Mouse (Mus musculus): ENCODE measurements at regions not wholly inside any gene's neighbourhood (a gene's known extent, or its start where the extent isn't known, plus 50 kb on each side); places are given as distances from the start of the nearest gene placed in this dataset.

- Histone ChIP-seq H3K4me1 (ENCODE audit: control insufficient read depth, insufficient read depth, low read length) (no peaks in the 10 kb centered on the region), H3K27ac (ENCODE audit: insufficient read depth, low read length) (no peak overlapping the region), H3K4me3 (ENCODE audit: insufficient read depth, low read length) (no peak overlapping the region)
- no peak for TF ChIP-seq CTCF (IDR thresholded peaks at IDR 0.05; ENCODE audit: borderline replicate concordance, insufficient read depth, low read length)
- no peak for TF ChIP-seq POLR2A (IDR thresholded peaks at IDR 0.05; ENCODE audit: low read depth, low read length)
Observed at GRCm38 (mm10) chr10:98841860-98842259, 72.3 kb upstream of the Atp2b1 start.

- Histone ChIP-seq H3K4me3 (ENCODE audit: insufficient read depth, low read length) (no peak overlapping the region), H3K27ac (ENCODE audit: insufficient read depth, low read length) (no peak overlapping the region), H3K4me1 (ENCODE audit: control insufficient read depth, insufficient read depth, low read length) (no peaks in the 10 kb centered on the region)
- TF ChIP-seq CTCF (IDR thresholded peaks at IDR 0.05; ENCODE audit: borderline replicate concordance, insufficient read depth, low read length) (no peak), POLR2A (IDR thresholded peaks at IDR 0.05; ENCODE audit: low read depth, low read length) (no peak)
Observed at GRCm38 (mm10) chr10:98842721-98843120, 71.5 kb upstream of the Atp2b1 start.

GRCm38 (mm10) chr10:98849851-98850250, 64.4 kb upstream of the Atp2b1 start:
- Histone ChIP-seq H3K4me3 (ENCODE audit: insufficient read depth, low read length) (no peak overlapping the region), H3K4me1 (ENCODE audit: control insufficient read depth, insufficient read depth, low read length) (no peaks in the 10 kb centered on the region), H3K27ac (ENCODE audit: insufficient read depth, low read length) (no peak overlapping the region)
- TF ChIP-seq CTCF (IDR thresholded peaks at IDR 0.05; ENCODE audit: borderline replicate concordance, insufficient read depth, low read length) (no peak), POLR2A (IDR thresholded peaks at IDR 0.05; ENCODE audit: low read depth, low read length) (no peak)

- no peaks in the 10 kb centered on the region for H3K4me1 ChIP-seq (ENCODE audit: control insufficient read depth, insufficient read depth, low read length)
- TF ChIP-seq POLR2A (IDR thresholded peaks at IDR 0.05; ENCODE audit: low read depth, low read length): no peak
- TF ChIP-seq CTCF (IDR thresholded peaks at IDR 0.05; ENCODE audit: borderline replicate concordance, insufficient read depth, low read length): no peak
- no peak overlapping the region for H3K27ac ChIP-seq (ENCODE audit: insufficient read depth, low read length)
- H3K4me3 ChIP-seq (ENCODE audit: insufficient read depth, low read length): no peak overlapping the region
Observed at GRCm38 (mm10) chr10:98857395-98857794, 56.8 kb upstream of the Atp2b1 start.

GRCm38 (mm10) chr10:98861521-98861920, 52.7 kb upstream of the Atp2b1 start:
- no peak for TF ChIP-seq POLR2A (IDR thresholded peaks at IDR 0.05; ENCODE audit: low read depth, low read length)
- no peaks in the 10 kb centered on the region for H3K4me1 ChIP-seq (ENCODE audit: control insufficient read depth, insufficient read depth, low read length)
- H3K27ac ChIP-seq (ENCODE audit: insufficient read depth, low read length): no peak overlapping the region
- H3K4me3 ChIP-seq (ENCODE audit: insufficient read depth, low read length): no peak overlapping the region

- H3K4me3 ChIP-seq (ENCODE audit: insufficient read depth, low read length): no peak overlapping the region
- no peak overlapping the region for H3K27ac ChIP-seq (ENCODE audit: insufficient read depth, low read length)
- no peak for TF ChIP-seq POLR2A (IDR thresholded peaks at IDR 0.05; ENCODE audit: low read depth, low read length)
- no peak for TF ChIP-seq CTCF (IDR thresholded peaks at IDR 0.05; ENCODE audit: borderline replicate concordance, insufficient read depth, low read length)
- no peaks in the 10 kb centered on the region for H3K4me1 ChIP-seq (ENCODE audit: control insufficient read depth, insufficient read depth, low read length)
Observed at GRCm38 (mm10) chr10:98862712-98863111, 51.5 kb upstream of the Atp2b1 start.

- TF ChIP-seq POLR2A (IDR thresholded peaks at IDR 0.05; ENCODE audit: low read depth, low read length): no peak
- no peak for TF ChIP-seq CTCF (IDR thresholded peaks at IDR 0.05; ENCODE audit: borderline replicate concordance, insufficient read depth, low read length)
- Histone ChIP-seq H3K4me3 (ENCODE audit: insufficient read depth, low read length) (no peak overlapping the region), H3K27ac (ENCODE audit: insufficient read depth, low read length) (no peak overlapping the region), H3K4me1 (ENCODE audit: control insufficient read depth, insufficient read depth, low read length) (no peaks in the 10 kb centered on the region)
Observed at GRCm38 (mm10) chr10:98864384-98864783, 49.8 kb upstream of the Atp2b1 start.

Data from embryonic fibroblast, embryonic 13.5 days (primary cell).